Mouse (Mus musculus) MEL (cell line): Measurements from ENCODE around the gene Cort.

Experiments used
- CHD2 ChIP-seq: IDR thresholded peaks from 2 replicates; pipeline ENCODE4 v1.6.1; 2011; ENCODE audit warnings: low read length, improper control_type of control experiment
- CTCF ChIP-seq, 3 experiments: IDR thresholded peaks in 2 of 3; conservative IDR thresholded peaks in 1 of 3; 2 replicates each; pipeline ENCODE4 v1.5.1; 2011 to 2012; ENCODE audit warnings: low read length in 3 of 3, low read depth in 2 of 3, mild to moderate bottlenecking in 2 of 3, improper control_type of control experiment in 1 of 3, inconsistent platforms in 1 of 3, mixed read lengths in 1 of 3, moderate library complexity in 1 of 3; ENCODE audit not compliant: control insufficient read depth in 1 of 3, insufficient read depth in 1 of 3, poor library complexity in 1 of 3, severe bottlenecking in 1 of 3
- EP300 ChIP-seq, 2 experiments: IDR thresholded peaks; 2 replicates each; pipeline ENCODE4 v1.6.1; 2011; ENCODE audit warnings: improper control_type of control experiment in 2 of 2, low read length in 2 of 2, low read depth in 1 of 2, mild to moderate bottlenecking in 1 of 2
- GATA1 ChIP-seq: IDR thresholded peaks from 2 replicates; pipeline ENCODE4 v1.6.1; 2011; ENCODE audit warnings: low read depth, low read length, improper control_type of control experiment
- MAX ChIP-seq: IDR thresholded peaks from 2 replicates; pipeline ENCODE4 v1.6.1; 2011; ENCODE audit warnings: low read length, improper control_type of control experiment
- POLR2A ChIP-seq, 2 experiments: IDR thresholded peaks; 2 replicates each; pipeline ENCODE4 v1.6.1; 2011 to 2012; ENCODE audit warnings: low read length in 2 of 2, mild to moderate bottlenecking in 2 of 2, control low read depth in 1 of 2, improper control_type of control experiment in 1 of 2, low read depth in 1 of 2, moderate library complexity in 1 of 2; ENCODE audit not compliant: control insufficient read depth in 1 of 2, insufficient read depth in 1 of 2, poor library complexity in 1 of 2
- TCF12 ChIP-seq: IDR thresholded peaks from 2 replicates; pipeline ENCODE4 v1.6.1; 2014; ENCODE audit warnings: low read depth, mild to moderate bottlenecking, inconsistent platforms, low read length, improper control_type of control experiment, moderate library complexity
- UBTF ChIP-seq: IDR thresholded peaks from 2 replicates; pipeline ENCODE4 v1.6.1; 2012; ENCODE audit warnings: low read depth, mild to moderate bottlenecking, inconsistent platforms, low read length, improper control_type of control experiment, moderate library complexity, borderline replicate concordance; ENCODE audit not compliant: insufficient read depth
- USF2 ChIP-seq, 2 experiments: IDR thresholded peaks; 2 replicates each; pipeline ENCODE4 v1.6.1; 2011 to 2012; ENCODE audit warnings: improper control_type of control experiment in 2 of 2, low read length in 2 of 2, borderline replicate concordance in 1 of 2, inconsistent platforms in 1 of 2, low read depth in 1 of 2, mild to moderate bottlenecking in 1 of 2; ENCODE audit not compliant: insufficient read depth in 1 of 2
- ZMIZ1 ChIP-seq: IDR thresholded peaks from 2 replicates; pipeline ENCODE4 v1.6.1; 2012; ENCODE audit warnings: low read depth, mild to moderate bottlenecking, inconsistent platforms, low read length, improper control_type of control experiment, moderate library complexity

GRCm38 (mm10) chr4:149150721-149151120 is 24.2 kb upstream of the Cort start:
- TF ChIP-seq CTCF (IDR thresholded peaks at IDR 0.05 in 2 of 3, conservative IDR thresholded peaks at IDR 0.05 in 1 of 3; ENCODE audit: control insufficient read depth in 1 of 3, insufficient read depth in 1 of 3, low read depth in 2 of 3, low read length in 3 of 3, poor library complexity in 1 of 3, severe bottlenecking in 1 of 3), result no peak
- no peak for TF ChIP-seq UBTF
- TF ChIP-seq EP300 (IDR thresholded peaks at IDR 0.05; ENCODE audit: low read depth in 1 of 2, low read length in 2 of 2), result no peak
- TF ChIP-seq MAX, result no peak
- no peak for TF ChIP-seq ZMIZ1
- TF ChIP-seq POLR2A (IDR thresholded peaks at IDR 0.05; ENCODE audit: control insufficient read depth in 1 of 2, insufficient read depth in 1 of 2, low read depth in 1 of 2, low read length in 2 of 2, poor library complexity in 1 of 2), result no peak
- no peak for TF ChIP-seq TCF12
- TF ChIP-seq CHD2, result no peak
- TF ChIP-seq USF2 (IDR thresholded peaks at IDR 0.05; ENCODE audit: borderline replicate concordance in 1 of 2, insufficient read depth in 1 of 2, low read depth in 1 of 2, low read length in 2 of 2), result no peak
- TF ChIP-seq GATA1, result no peak
